Mouse (Mus musculus): ENCODE measurements around the gene Olfr902. TPM values are rescaled to one million over a fixed set of nuclear protein-coding genes. Genes with fewer than 3 reads are reported as not detected.

Gene Olfr902
- polyA plus RNA-seq, 1 experiment from 2014 or later = not detected

Other genes with a start within 250 kb of the Olfr902 start
- gene Olfr893, start 239.3 kb upstream of the Olfr902 start, polyA plus RNA-seq (2015; fragmentation: Nextera tagmentation; extraction: Ambion mirVana) = not detected in 2 replicates
- gene Olfr894, start 229.6 kb upstream of the Olfr902 start, polyA plus RNA-seq (2015; fragmentation: Nextera tagmentation; extraction: Ambion mirVana) = not detected in 2 replicates
- gene Olfr143, start 194.9 kb upstream of the Olfr902 start, polyA plus RNA-seq (2015; fragmentation: Nextera tagmentation; extraction: Ambion mirVana) = not detected in 2 replicates
- gene Olfr895, start 179.8 kb upstream of the Olfr902 start, polyA plus RNA-seq (2015; fragmentation: Nextera tagmentation; extraction: Ambion mirVana) = not detected in 2 replicates
- not detected in 2 replicates for gene Olfr896-ps1, start 156.5 kb upstream of the Olfr902 start, polyA plus RNA-seq (2015; fragmentation: Nextera tagmentation; extraction: Ambion mirVana)
- not detected in 2 replicates for gene Olfr25, start 118.6 kb upstream of the Olfr902 start, polyA plus RNA-seq (2015; fragmentation: Nextera tagmentation; extraction: Ambion mirVana)
- gene Olfr898, start 99.2 kb upstream of the Olfr902 start, polyA plus RNA-seq (2015; fragmentation: Nextera tagmentation; extraction: Ambion mirVana) = not detected in 2 replicates
- not detected in 2 replicates for gene Olfr250, start 80.8 kb upstream of the Olfr902 start, polyA plus RNA-seq (2015; fragmentation: Nextera tagmentation; extraction: Ambion mirVana)
- not detected in 2 replicates for gene Olfr251, start 70.6 kb upstream of the Olfr902 start, polyA plus RNA-seq (2015; fragmentation: Nextera tagmentation; extraction: Ambion mirVana)
- not detected in 2 replicates for gene Olfr147, start 46.0 kb upstream of the Olfr902 start, polyA plus RNA-seq (2015; fragmentation: Nextera tagmentation; extraction: Ambion mirVana)
- not detected in 2 replicates for gene Olfr901, start 18.2 kb upstream of the Olfr902 start, polyA plus RNA-seq (2015; fragmentation: Nextera tagmentation; extraction: Ambion mirVana)
- not detected in 2 replicates for gene Olfr904, start 15.5 kb downstream of the Olfr902 start, polyA plus RNA-seq (2015; fragmentation: Nextera tagmentation; extraction: Ambion mirVana)
- gene Olfr905, start 23.5 kb downstream of the Olfr902 start, polyA plus RNA-seq (2015; fragmentation: Nextera tagmentation; extraction: Ambion mirVana) = not detected in 2 replicates
- gene Olfr906, start 39.4 kb downstream of the Olfr902 start, polyA plus RNA-seq (2015; fragmentation: Nextera tagmentation; extraction: Ambion mirVana) = not detected in 2 replicates
- gene Olfr907, start 48.1 kb downstream of the Olfr902 start, polyA plus RNA-seq (2015; fragmentation: Nextera tagmentation; extraction: Ambion mirVana) = not detected in 2 replicates
- gene Olfr911-ps1, start 73.9 kb downstream of the Olfr902 start, polyA plus RNA-seq (2015; fragmentation: Nextera tagmentation; extraction: Ambion mirVana) = not detected in 2 replicates
- gene Olfr910, start 90.2 kb downstream of the Olfr902 start, polyA plus RNA-seq (2015; fragmentation: Nextera tagmentation; extraction: Ambion mirVana) = not detected in 2 replicates
- gene Olfr912, start 132.5 kb downstream of the Olfr902 start, polyA plus RNA-seq (2015; fragmentation: Nextera tagmentation; extraction: Ambion mirVana) = not detected in 2 replicates
- not detected in 2 replicates for gene Olfr913, start 145.1 kb downstream of the Olfr902 start, polyA plus RNA-seq (2015; fragmentation: Nextera tagmentation; extraction: Ambion mirVana)
- not detected in 2 replicates for gene Olfr914, start 157.4 kb downstream of the Olfr902 start, polyA plus RNA-seq (2015; fragmentation: Nextera tagmentation; extraction: Ambion mirVana)
- not detected in 2 replicates for gene Olfr916, start 212.2 kb downstream of the Olfr902 start, polyA plus RNA-seq (2015; fragmentation: Nextera tagmentation; extraction: Ambion mirVana)
- gene Olfr917, start 218.2 kb downstream of the Olfr902 start, polyA plus RNA-seq (2015; fragmentation: Nextera tagmentation; extraction: Ambion mirVana) = not detected in 2 replicates
- gene Olfr918, start 226.9 kb downstream of the Olfr902 start, polyA plus RNA-seq (2015; fragmentation: Nextera tagmentation; extraction: Ambion mirVana) = not detected in 2 replicates